Mouse (Mus musculus): ENCODE measurements at regions not wholly inside any gene's neighbourhood (a gene's known extent, or its start where the extent isn't known, plus 50 kb on each side); places are given as distances from the start of the nearest gene placed in this dataset.
A peak's percentile ranks its signal among the peaks of the same experiment; 100 is the strongest.

DNA sequence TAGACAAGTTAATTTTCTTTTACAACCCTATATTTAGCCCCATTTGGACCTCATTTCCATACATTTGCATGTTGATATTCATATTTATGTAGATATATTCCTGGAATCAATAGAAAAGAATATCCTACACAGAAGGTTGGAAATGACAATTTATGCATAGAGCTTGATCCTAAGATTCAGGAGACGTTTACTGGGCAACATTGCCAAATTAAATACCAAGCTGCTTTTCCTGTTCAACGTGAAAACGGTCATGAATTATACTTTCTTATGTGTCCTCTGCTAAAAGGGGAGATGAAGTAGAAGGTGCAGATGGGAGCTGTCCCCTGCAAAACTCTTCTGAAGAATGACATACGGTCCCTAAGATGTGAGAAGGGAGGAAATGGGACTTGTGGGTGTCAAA, 2888.9 kb upstream of the Lrrc6 start:
- DNase-seq (ENCODE audit: low spot score in 2 of 2) = no peak

DNA sequence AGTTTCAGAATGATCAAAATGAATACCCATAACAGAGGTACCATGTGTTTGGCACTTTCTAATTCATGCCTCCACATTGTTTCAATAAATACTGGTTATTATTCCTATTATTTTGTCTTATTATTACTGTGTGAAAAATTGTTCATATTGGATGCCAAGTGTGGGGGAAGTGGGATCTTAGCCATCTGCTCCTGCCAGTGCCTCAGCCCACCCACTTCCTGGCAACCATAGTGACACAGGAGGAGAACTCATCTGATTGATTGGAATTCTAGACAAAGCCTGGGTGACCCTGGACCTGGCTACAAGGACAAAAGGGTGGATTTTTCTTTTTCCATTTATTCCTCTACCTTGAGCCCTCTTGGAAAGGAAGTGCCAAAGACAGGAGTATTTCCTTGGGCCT, 2886.8 kb upstream of the Lrrc6 start:
- DNase-seq (ENCODE audit: low spot score in 2 of 2) = peak in 1 of 2 experiments; percentile 7

DNA sequence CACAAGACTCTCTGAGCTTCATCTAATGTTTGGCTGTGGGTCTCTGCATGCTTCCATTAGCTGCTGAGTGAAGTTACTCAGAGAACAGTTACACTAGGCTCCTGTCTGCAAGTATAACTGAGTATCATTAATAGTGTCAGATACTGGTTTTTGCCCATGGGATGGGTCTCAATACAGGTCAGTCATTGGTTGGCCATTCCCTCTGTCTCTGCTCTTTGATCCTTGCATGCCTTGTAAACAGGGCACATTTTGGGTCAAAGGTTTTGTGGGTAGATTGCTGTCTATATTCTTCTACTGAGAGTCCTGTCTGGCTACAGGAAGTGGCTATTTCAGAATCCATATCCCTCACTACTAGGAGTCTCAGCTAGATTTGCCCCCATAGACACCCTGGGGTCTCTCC, 2864.7 kb upstream of the Lrrc6 start:
- DNase-seq (ENCODE audit: low spot score in 2 of 2) = no peak

DNA sequence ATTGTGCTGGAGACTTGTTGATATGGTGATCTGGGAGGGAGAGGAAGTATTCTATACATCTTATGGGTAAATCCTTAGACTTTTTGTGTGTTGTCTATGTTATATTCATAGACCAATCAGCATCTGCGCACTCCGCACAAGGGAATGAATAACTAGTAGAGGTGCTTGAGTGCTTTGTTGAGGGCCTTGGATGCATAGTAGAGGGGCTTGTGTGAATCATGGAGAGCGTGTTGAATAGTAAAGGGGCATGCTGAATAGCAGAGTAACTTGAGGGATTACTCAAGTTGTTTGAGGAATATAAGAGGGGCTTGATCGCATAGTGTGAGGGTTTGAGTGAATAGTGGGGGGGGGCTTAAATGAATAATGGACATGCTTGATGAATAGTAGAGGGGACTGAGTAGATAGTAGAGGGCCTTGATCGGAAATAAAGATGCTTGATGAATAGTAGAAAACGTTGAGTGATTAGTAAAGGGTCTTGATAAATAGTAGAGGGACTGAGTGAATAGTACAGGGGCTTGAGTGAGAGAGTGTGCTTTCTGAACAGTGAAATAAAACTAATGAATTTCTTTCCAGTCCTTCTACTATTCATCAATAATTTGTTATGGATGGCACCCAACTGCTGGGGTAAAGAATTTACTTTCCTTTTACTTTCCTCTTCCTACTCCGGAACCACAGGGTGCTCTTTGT, 2849.5 kb upstream of the Lrrc6 start:
- DNase-seq (ENCODE audit: low spot score in 2 of 2) = no peak

DNA sequence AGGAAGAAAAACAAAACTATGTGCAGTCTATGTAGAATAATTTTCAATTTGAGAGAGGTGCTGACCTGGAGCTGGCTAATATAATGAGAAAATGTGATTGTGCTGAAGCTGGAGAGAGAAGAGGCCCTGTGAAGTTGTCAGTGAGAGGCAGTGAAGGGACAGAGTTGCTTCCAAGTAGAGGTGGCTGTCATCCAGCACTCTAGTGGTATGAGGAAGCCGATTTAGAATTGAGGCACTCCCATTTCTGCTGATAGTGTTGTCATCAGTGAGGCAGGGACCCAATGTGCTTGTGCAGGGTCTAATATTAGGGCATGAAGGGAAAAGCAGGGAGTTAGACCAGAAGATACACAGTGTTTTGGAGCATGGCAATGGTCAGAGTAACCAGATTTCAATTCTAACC, 2845.4 kb upstream of the Lrrc6 start:
- DNase-seq (ENCODE audit: low spot score in 2 of 2) = no peak

DNA sequence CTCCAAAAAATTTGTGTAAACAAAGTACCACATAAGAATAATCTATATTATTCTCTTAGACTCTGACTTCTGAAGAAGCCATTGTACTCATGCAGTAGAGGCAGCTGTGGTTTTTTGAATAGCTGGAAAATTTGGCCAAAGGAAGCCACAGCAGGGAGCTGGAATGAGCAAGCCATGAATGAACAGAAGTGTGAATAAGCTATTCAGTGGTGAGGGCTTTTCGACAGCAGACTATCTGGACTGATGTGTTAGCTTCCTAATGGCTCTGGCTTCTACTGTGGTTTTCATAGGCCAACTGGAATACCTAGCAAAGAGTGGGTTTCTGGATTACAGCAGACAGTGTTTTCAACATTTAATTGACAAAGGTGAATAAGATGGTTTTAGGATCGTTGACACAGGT, 2842.0 kb upstream of the Lrrc6 start:
- DNase-seq (ENCODE audit: low spot score in 2 of 2) = no peak

DNA sequence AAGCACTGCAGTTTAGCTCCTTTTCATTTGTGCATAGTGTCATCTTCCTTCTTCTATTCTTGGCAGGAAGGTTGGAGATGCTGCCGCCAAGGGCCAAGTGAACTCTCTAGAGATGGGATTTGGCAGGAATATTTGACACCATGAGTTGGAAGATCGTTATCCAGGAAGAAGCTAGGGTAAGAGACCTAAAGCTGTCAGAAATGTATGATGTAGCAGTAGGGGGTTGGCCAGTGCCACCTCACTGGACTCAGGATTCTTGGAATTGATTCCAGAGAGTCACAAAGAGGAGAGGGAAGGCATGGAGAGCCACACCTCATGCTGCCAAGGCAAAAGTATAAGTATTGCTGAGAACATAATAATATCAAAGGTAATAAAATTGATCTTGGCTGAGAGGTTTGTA, 2835.8 kb upstream of the Lrrc6 start:
- no peak for DNase-seq (ENCODE audit: low spot score in 2 of 2)

DNA sequence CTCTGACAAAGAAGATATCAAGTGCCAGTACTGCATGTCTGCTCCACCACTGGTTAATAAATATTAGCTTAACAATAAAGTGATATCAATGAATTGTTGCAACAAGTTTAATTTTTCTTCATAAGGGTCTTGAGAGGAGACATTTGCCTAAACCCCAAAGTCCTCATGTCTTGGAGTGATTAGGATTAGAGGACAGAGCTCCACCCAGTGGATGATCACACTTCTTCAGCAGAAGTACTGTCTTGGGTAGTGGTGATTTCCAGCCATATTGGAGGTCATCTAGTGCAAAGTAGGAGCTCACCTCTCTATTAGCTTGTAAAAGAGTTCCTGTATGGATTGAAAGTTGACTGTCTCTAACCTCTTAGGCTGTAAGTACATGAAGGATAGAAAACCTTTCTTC, 2825.8 kb upstream of the Lrrc6 start:
- no peak for DNase-seq (ENCODE audit: low spot score in 2 of 2)

DNA sequence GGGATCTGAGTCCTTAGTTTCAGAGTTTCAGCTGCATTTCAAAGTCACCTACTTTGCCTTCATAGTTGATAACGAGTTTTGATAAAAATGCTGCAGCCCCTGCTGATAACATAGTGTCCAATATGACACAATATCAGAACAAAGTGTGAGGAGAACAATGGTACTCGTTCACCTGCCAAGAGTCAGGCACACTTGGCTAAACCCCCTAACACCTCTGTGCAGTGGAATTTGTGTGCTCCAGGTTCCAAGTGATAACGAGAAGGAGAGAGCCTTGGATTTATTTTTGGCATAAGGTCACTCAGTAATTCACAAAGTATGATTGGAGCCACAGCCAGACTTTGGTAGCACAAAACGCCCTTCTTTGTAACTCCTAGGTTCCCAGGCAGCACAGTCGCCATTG, 2802.4 kb upstream of the Lrrc6 start:
- DNase-seq (ENCODE audit: low spot score in 2 of 2) = no peak

DNA sequence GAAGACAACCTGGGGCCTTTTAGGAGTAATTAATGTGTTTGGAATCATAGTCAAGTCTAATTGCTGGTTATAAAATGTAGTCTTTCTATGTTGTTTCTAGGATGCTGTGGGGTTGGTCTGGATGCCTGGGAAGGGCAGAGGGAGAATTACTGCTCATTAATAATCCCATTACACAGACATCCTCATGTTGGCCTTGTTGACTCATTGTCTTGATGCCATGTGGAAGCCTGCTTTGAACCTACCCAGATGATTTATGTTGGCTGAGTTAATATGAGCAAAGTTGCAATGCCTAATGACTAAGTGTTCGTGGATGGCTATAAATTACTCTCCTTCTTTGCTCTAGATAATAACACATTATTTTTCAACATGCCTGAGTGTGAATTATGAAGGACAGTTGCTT, 2790.6 kb upstream of the Lrrc6 start:
- no peak for DNase-seq (ENCODE audit: low spot score in 2 of 2)

DNA sequence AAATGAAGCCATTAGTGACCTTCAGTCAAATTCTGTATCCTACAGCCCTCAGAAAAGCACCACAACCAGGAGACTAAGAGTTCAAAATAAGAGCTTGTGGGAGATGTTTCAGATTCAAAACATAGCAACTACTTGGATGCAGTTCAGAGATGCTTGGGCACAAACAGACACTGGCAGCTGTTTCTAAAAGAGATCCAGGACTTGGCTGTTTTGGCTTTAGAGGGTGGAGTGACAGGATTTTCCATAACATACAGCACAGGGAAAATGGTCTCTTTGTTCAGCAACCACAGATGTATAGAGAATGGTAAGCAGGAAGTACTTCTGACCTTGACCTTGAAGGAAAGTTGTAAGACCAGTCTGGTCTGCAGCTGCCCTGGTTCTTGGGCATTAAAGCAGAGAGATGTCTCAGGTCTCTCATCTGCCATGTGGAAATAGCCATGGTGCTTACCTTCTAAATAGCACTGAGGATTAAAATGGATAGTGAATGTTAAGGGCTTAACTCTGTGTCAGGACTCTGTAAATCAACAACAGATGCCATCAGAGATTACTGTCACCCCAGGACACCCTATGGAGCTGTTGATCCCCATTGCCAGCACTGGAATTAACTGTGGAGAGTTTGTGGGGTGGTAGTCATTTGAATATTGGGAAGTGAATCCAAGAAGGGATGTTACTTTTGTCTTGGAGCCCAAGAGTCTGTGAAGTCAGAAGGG, 2775.0 kb upstream of the Lrrc6 start:
- DNase-seq (ENCODE audit: low spot score in 2 of 2) = peak in 1 of 2 experiments; percentile 18

DNA sequence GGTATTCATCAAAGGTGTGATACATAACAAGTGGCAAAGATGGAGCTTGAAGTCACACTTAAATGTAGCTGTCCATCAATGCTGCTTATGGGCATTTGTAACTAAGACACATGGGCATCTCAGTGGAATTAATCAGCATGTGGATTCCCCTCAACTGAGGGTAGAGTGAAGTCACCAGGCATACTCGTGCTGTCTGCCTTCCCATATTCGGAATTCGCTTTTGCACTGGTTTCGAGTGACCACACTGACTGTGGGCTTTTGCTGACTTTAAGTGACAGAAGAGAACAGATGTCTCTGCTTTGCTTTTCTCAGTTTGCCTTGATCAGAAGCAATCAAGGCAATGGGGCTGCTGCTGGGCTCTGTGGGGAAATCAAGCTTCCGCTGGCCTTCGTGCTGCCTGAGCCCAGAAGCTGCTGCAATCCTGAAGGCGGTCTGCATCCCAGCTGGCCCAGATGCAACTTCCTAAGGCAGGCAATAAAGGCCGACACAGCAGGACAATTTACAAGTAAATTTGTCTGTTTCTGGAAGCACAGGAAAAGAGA, 2773.6 kb upstream of the Lrrc6 start:
- DNase-seq (ENCODE audit: low spot score in 2 of 2) = no peak

DNA sequence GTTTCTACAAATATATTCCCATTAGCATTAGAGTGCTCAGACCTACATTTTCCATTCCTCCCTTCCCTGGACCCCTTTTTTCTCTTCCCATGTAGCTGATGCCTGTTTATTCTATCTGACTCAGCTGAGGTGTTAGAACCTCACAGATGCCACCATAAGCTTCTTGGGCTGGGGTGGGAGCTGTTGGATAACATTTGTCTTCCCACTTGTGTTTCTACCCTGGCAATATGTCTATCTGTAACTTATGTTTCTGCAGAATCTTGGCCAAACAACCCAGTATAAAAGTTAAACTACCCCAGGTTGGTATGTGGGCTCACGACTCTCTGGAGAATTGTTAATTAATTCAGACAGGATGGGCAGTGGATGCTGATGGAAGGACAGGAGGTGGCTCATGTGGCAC, 2772.8 kb upstream of the Lrrc6 start:
- DNase-seq (ENCODE audit: low spot score in 2 of 2) = no peak

DNA sequence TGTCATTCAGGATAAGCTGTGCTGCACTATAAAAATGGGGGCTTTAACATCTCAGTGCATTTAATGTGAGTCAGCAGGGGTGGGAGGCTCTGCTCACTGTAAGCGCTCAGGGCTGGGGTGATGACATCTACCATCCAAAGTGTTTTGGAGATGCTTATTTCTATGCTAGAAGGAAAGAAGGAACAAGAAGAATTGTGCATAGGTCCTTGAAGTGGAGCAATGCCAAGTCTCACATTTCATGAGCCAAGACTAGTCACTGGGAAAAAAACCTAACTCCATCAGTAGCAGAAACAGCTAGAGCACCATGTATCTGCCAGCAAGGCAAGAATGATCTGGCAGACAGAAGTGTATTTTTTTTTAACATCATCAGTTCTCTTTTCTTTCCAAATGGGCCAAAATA, 2761.2 kb upstream of the Lrrc6 start:
- DNase-seq (ENCODE audit: low spot score in 2 of 2) = peak; percentile 33 to 38

DNA sequence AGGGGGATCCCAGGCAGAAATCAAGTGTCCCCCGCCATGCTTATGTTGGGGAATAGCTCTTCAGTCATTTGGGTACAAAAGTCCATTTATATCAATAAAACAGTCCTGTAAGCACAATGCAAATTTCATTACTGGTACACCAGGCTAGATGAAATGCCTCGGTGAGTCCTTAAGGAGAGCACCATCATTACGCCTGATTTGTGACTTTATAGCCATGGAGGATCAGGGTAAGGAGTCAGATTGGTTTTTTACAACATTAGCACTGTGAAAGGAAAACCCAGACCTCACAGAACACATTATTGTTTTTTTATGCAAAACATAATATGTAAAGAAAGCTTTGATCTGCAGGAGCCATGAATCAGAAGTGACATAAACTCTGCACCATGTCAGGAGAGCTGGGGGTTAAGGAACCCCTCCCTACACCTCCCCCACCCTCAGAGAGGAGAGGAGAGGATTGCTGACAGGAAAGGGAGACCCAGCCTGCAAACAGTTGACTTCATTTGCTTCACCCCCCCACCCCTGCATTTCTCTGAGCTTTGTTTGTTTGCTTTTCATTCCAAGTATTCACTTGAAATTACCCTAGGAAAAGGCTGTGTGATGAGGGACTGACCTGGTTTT, 2756.6 kb upstream of the Lrrc6 start:
- no peak for DNase-seq (ENCODE audit: low spot score in 2 of 2)

DNA sequence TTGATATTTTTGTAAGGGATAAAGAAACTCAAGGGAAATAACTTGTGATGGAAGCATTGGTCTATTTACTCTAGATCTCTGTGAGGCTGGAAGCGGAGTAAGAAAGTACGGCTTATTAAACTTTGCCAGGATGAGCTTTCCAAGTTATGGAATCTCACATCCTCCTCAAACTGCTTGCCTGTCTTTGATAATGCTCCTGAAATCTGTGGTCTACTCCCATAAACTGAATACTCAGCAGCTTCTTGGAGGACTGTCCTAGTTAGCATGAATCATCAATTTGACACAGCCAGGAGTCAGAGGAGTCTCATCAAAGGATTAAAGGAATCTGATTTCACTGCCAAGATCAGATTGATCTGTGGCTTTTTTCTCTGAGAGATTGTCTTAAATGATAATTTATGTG, 2753.0 kb upstream of the Lrrc6 start:
- no peak for DNase-seq (ENCODE audit: low spot score in 2 of 2)

DNA sequence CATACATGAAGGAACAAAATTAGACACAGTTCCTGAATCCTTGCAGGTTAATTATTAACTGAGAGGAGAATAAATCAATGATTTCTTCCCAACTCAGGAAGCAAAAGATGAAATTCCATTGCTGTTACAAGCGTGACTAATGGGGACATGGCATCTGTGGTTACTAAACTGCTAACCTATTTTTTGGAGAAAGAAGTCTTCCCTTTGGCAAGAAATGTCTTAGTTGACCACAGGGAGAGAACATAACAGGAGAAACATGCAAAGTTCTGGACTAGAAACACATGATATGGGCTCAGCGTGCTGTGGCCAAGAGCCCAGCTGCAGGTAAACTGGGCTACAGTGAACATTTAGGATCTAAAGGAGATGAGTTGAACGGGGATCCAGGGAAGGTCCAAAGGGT, 2751.4 kb upstream of the Lrrc6 start:
- no peak for DNase-seq (ENCODE audit: low spot score in 2 of 2)

DNA sequence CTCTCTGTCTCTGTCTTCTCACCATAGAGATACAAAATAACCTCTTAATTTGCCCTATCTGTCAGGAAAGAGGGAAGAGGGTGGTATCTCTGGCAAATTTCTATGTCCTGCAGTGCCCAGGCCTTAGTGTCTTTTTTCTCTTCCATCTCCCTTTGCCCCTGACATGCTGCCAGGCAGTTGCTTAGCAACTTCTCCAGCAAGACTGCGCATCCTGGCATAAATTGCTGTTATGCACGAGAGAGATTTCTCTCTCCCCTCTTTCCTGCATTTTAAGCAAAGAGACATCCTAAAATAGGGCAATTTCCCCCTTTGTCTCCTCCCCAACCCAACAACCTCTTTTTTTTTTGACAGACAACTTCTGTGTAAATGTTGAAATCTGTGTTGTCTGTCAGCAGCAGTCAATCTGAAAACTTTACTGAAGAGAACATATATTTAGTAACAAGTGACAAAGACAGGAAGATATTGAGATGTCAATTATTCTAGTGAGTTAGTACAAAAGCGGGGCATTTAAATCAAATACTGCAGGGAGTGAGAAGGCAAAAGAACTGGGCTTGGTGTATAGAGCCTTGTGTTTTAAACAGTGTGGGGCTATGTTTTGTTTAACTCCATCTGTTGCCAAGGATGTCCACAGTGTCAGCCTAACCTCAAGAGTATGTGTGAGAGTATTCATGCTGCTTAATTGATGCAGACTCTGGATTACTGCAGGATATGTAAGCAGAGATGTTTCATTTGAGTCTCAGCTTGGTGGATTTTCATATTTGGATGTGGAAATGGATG, 2745.7 kb upstream of the Lrrc6 start:
- peak in 1 of 2 experiments; percentile 6 for DNase-seq (ENCODE audit: low spot score in 2 of 2)

DNA sequence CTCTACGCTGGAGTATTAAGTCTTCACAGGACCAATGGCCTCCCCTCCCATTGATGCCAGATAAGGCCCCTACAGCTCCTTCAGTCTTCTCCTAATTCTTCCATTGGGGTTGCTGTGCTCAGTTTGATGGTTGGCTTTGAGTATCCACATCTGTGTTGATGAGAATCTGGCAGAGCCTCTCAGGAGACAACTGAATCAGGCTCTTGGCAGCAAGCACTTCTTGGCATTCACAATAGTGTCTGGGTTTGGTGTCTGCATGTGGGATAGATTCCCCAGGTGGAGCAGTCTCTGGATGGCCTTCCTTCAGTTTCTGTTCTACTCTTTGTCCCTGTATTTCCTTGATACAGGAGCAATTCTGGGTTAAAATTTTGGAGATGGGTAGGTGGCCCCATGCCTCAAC, 2734.6 kb upstream of the Lrrc6 start:
- DNase-seq (ENCODE audit: low spot score in 2 of 2) = peak in 1 of 2 experiments; percentile 18

DNA sequence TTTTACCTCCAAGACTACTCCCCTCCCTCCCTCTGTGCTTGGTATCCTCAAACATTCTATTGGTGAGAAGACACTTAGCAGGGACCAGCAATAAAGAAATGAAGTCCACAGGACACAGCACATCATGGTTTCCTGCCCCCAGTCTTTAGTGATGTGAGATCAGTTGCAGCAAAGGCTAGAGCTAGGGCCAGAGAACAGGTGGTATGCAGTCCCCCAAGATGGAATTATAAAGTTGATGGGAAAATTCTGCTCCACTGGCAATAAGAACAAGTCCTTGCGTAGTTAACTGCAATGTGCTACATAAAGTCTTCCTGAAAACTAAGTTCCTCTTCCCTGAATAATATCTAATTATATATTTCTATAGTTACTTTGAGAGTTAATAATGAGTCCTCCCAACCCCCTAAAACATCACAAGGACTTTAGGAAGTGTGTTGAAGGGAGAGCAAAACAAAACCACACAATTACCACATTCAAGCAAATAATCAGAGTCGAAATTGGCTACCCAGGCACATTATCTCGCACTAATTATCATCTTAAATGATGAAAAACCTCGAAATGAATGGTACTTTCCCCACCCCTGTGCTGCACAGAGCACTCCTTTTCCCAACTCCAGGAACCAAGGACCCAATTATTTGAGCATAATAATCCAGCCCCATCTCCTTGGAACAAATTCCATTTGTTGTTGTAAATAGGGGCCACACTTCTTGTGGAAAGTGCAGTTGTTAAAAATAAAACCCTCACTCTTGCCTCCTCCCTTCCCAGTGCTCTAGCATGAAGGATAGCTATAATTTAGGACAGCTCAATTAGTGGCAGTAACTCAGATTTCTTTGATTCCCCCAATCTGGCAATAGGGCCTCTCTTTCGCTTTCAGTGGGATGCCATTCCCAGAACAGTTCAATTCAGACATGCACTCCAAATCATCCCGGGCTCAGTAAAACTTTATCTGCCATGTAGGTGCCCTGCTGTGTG, 2724.2 kb upstream of the Lrrc6 start:
- no peak for DNase-seq (ENCODE audit: low spot score in 2 of 2)

DNA sequence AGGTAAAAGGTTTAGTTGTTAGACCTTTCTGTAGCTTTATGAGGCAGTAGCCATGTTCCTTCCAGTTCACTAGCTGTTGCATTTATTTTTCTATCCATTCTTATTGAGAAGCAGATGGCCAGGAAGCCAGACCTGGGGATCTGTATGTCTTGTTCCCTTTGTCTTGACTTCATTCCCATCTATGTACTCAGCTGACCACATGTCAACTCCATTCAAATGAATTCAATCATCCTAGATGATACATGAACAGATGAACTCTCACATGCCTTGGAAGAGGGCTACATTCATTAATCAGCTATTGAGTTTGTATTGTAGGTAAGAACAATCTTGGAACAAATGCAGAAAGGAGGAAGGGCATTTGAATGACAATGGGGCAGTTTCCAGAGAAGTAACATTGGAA, 2722.7 kb upstream of the Lrrc6 start:
- no peak for DNase-seq (ENCODE audit: low spot score in 2 of 2)
